Mouse (Mus musculus): ENCODE results near the gene Serpine2.

DNA sequence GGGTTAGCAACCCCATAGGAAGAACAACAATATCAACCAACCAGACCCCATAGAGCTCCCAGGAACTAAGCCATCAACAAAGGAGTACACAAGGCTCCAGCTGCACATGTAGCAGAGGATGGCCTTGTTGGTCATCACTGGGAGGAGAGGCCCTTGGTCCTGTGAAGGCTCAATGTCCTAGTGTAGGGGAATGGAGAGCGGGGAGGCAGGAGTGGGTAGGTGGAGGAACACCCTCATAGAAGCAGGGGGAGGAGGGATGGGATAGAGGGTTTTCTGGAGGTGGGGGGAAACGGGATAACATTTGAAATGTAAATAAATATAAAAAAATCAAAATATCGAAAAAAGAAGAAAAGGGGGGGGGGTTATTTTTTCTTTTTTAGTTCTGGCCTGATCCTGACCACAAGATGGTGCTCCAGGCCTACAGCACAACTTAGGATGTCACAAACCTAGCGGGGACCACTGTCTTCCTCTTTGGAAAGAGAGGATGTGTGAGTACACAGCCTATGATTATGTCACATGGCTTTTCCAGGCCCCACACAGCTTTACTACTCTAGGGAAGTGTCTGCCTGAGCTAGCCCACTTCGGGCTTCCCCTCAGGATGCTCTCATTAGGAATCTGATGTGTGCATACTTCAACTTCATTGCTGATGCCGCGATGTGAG, 74.6 kb downstream of the Serpine2 start:
- TF ChIP-seq CTCF (IDR thresholded peaks at IDR 0.05; ENCODE audit: low read depth), result peak; percentile 65
- no peak for TF ChIP-seq EP300 (IDR thresholded peaks at IDR 0.05; ENCODE audit: low read depth)
